Mouse (Mus musculus) small intestine, adult 2 months (tissue): ENCODE results near the gene Olfr366. TPM values are rescaled to one million over a fixed set of nuclear protein-coding genes. Genes with fewer than 3 reads are reported as not detected.
"Not testable (repeated sequence)": the region's sequence is repeated elsewhere in the genome, so short reads cannot be mapped to it uniquely, and the experiment has no call there.

Experiments
- H3K27ac ChIP-seq: fragments of 200-500 bp; 2 replicates; pipeline ENCODE4 v1.5.1; 2012; ENCODE audit warnings: low read depth, low read length, control low read depth, inconsistent platforms; ENCODE audit not compliant: insufficient read depth
- H3K27me3 ChIP-seq: fragments of 200-500 bp; 2 replicates; pipeline ENCODE4 v1.6.1; 2012; ENCODE audit warnings: mild to moderate bottlenecking, moderate library complexity, low read length, inconsistent platforms; ENCODE audit not compliant: control insufficient read depth, insufficient read depth
- H3K36me3 ChIP-seq: fragments of 200-500 bp; 2 replicates; pipeline ENCODE4 v1.6.1; 2012; ENCODE audit warnings: mild to moderate bottlenecking, low read length, control low read depth, inconsistent platforms; ENCODE audit not compliant: control insufficient read depth, insufficient read depth
- H3K4me1 ChIP-seq: fragments of 200-500 bp; 2 replicates; pipeline ENCODE4 v1.6.1; 2012; ENCODE audit warnings: low read length, inconsistent platforms, mixed read lengths; ENCODE audit not compliant: control insufficient read depth, insufficient read depth, insufficient read length
- H3K4me3 ChIP-seq: fragments of 200-500 bp; 2 replicates; pipeline ENCODE4 v1.5.1; 2012; ENCODE audit warnings: low read depth, mild to moderate bottlenecking, control low read depth, inconsistent platforms, low read length, moderate library complexity
- CTCF ChIP-seq: fragments of 200-500 bp; IDR thresholded peaks from 2 replicates; pipeline ENCODE4 v1.5.1; 2012; ENCODE audit warnings: low read depth, mild to moderate bottlenecking, control low read depth, inconsistent platforms, low read length, moderate library complexity, mixed read lengths; ENCODE audit not compliant: insufficient replicate concordance, insufficient read length; ENCODE audit errors: extremely low read depth
- POLR2A ChIP-seq: fragments of 200-500 bp; IDR thresholded peaks from 2 replicates; pipeline ENCODE4 v1.6.1; 2012; ENCODE audit warnings: low read depth, mild to moderate bottlenecking, control low read depth, inconsistent platforms, low read length, moderate library complexity
- WGBS: fragments of 180-500 bp; shearing (Covaris S2); methylation state at CpG from one replicate; pipeline ENCODE4 v1.1.7; 2018; 5-methylcytosine and 5-hydroxymethylcytosine counted together
- polyA plus RNA-seq: library from polyadenylated mRNA; depleted of rRNA; stranded (reverse); fragments of >200 nt; gene quantifications from 2 replicates; pipeline ENCODE4 v1.2.3, GENCODE M21; 2012; rRNA removed

The Olfr366 gene
- polyA plus RNA-seq = not detected in 2 replicates

DNA sequence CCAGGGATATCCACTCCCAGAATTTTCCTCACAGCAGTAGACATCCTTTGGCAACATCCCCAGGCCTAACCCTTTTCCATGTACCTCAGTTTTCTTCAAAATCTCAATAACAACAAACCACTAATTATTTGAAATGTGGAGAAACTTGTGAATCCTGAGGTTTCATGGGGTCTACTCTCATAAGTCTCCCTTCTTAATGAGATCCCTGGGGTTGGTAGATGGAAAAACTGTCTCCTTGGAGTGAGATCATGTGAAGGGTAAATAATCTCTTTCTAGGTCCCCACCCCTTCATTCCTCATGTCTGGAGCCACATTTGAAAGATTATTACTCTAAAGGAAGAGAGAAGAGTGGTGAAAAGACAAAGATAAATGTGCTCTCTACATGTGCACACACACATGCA is at the start of gene Olfr366:
Gene Olfr366 (plus strand): TSS at position 301 of the 400 bp plus-strand sequence.
- no peaks in the 10 kb centered on the region for H3K4me1 ChIP-seq
- no peaks in the 10 kb centered on the region for H3K36me3 ChIP-seq
- TF ChIP-seq CTCF = no peak
- no peak for TF ChIP-seq POLR2A
- H3K27me3 ChIP-seq = no peaks in the 10 kb centered on the region
- no peak within 1 kb of the TSS for H3K27ac ChIP-seq
- no peak within 1 kb of the TSS for H3K4me3 ChIP-seq

- H3K4me1 ChIP-seq = no peaks in the 10 kb centered on the region
- no peak within 1 kb of the TSS for H3K27ac ChIP-seq
- TF ChIP-seq POLR2A (no peak), CTCF (no peak)
- no peaks in the 10 kb centered on the region for H3K27me3 ChIP-seq
- no peak within 1 kb of the TSS for H3K4me3 ChIP-seq
- no peaks in the 10 kb centered on the region for H3K36me3 ChIP-seq
- 73% methylated on average over 3 of the region's 3 CpGs for WGBS
Observed at GRCm38 (mm10) chr2:37187898-37188297, 23.5 kb upstream of the Olfr366 start, which contains the start of gene Olfr365. Olfr365 (plus strand) TSS chr2:37188198.

DNA sequence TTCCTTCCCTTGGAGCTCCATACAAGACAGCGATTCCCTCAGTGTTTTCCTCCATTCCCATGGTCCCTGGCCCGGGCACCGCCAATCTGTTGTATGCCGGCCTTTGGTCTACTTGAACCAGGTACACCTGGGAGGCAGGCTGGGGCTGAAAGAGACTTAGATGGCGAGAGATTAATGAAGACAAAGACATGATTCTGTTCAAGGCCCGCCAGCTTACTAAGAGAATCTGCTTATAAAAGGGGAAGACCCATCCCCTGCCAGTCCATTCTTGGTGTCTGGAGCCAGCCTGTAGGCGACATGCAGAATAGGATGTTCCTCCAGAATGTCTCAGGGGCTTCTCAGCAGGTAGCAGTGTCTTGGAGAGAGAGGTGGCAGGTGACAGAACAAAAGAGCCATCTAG is 50.4 kb downstream of the Olfr366 start:
- H3K27me3 ChIP-seq, H3K36me3 ChIP-seq, H3K27ac ChIP-seq, H3K4me3 ChIP-seq, H3K4me1 ChIP-seq: not testable (repeated sequence)
- whole genome bisulfite sequencing = 78% methylated on average over 7 of the region's 7 CpGs

Other genes starting within 250 kb of the Olfr366 start
- not detected in 2 replicates for gene Olfr357, start 217.7 kb upstream of the Olfr366 start, polyA plus RNA-seq
- not detected in 2 replicates for gene Olfr358, start 202.2 kb upstream of the Olfr366 start, polyA plus RNA-seq
- not detected in 2 replicates for gene Olfr360, start 145.8 kb upstream of the Olfr366 start, polyA plus RNA-seq
- not detected in 2 replicates for gene Olfr361, start 122.3 kb upstream of the Olfr366 start, polyA plus RNA-seq
- not detected in 2 replicates for gene Olfr362, start 93.7 kb upstream of the Olfr366 start, polyA plus RNA-seq
- gene Olfr364-ps1, start 72.3 kb upstream of the Olfr366 start, polyA plus RNA-seq = not detected in 2 replicates
- gene Olfr365, start 23.4 kb upstream of the Olfr366 start, polyA plus RNA-seq = not detected in 2 replicates
- gene Olfr368, start 114.9 kb downstream of the Olfr366 start, polyA plus RNA-seq = not detected in 2 replicates
- 3.0 and 5.5 TPM in 2 replicates for gene Pdcl, start 147.8 kb downstream of the Olfr366 start, polyA plus RNA-seq
- 1.4 and 2.7 TPM in 2 replicates for gene Rc3h2, start 211.3 kb downstream of the Olfr366 start, polyA plus RNA-seq
- 0.47 and 0.56 TPM in 2 replicates for gene Zbtb26, start 231.6 kb downstream of the Olfr366 start, polyA plus RNA-seq
- 0.28 and 0.71 TPM in 2 replicates for gene Zbtb6, start 231.6 kb downstream of the Olfr366 start, polyA plus RNA-seq
- 1.1 and 2.4 TPM in 2 replicates for gene Rabgap1, start 231.7 kb downstream of the Olfr366 start, polyA plus RNA-seq